Mouse (Mus musculus) heart, adult 2 months (tissue): ENCODE measurements around the gene Atg101.

Source experiments
- CTCF ChIP-seq: fragments of 200-600 bp; IDR thresholded peaks from 2 replicates; pipeline ENCODE4 v1.8.1; 2022; ENCODE audit warnings: antibody characterized with exemption, mild to moderate bottlenecking, moderate library complexity
- EP300 ChIP-seq: fragments of 200-500 bp; IDR thresholded peaks from 2 replicates; pipeline ENCODE4 v1.6.1; 2011; ENCODE audit warnings: low read depth, low read length, control low read depth; ENCODE audit not compliant: insufficient read depth
- POLR2A ChIP-seq: fragments of 200-500 bp; IDR thresholded peaks from 2 replicates; pipeline ENCODE4 v1.6.1; 2011; ENCODE audit warnings: mild to moderate bottlenecking, low read depth, low read length, control low read depth; ENCODE audit not compliant: insufficient read depth

DNA sequence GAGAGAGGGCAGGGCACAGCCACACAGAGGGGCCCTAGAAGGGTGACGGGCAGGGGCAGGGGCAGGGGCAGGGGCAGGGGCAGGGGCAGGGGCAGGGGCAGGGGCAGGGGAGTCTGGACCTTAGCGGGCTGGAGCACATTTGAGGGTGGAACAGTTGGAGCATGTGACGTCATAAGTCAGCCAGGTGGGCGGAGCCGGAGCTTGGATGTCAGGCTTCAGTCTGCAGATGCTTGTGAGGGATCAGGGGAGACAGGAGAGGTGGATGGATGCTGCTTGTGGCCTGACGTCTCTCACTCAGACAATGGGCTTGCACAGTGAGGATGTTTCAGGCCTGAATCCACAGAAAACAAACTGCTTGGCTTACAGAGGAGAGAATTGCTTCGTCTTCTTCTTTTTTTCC lies 14.5 kb downstream of the Atg101 start:
- TF ChIP-seq CTCF (no peak), EP300 (no peak), POLR2A (no peak)
